Mouse (Mus musculus) testis, postnatal 14 days (tissue): ENCODE results near the gene Apex2.
"Not testable (repeated sequence)": the region's sequence is repeated elsewhere in the genome, so short reads cannot be mapped to it uniquely, and the experiment has no call there.

ENCODE experiments used
- DNase-seq: peaks from one replicate; pipeline ENCODE4 v3.0.0; 2021; ENCODE audit warnings: low spot score

The Apex2 gene

GRCm38 (mm10) chrX:150487811-150488210 lies 101.9 kb downstream of the Apex2 start:
- DNase-seq, result not testable (repeated sequence)

- DNase-seq, result not testable (repeated sequence)
These were observed 103.2 kb downstream of the Apex2 start for GRCm38 (mm10) chrX:150486314-150487030.

GRCm38 (mm10) chrX:150477854-150478780 lies 111.6 kb downstream of the Apex2 start:
- peak; percentile 83 for DNase-seq

GRCm38 (mm10) chrX:150471416-150471815 lies 118.3 kb downstream of the Apex2 start:
- DNase-seq, result no peak
